Mouse (Mus musculus): ENCODE results near the gene Tmem132e. TPM values are rescaled to one million over a fixed set of nuclear protein-coding genes. Genes with fewer than 3 reads are reported as not detected.

Gene Tmem132e
- polyA plus RNA-seq, 1 experiment from 2014 or later: 0.50 TPM

GRCm38 (mm10) chr11:82453230-82453629 lies 64.5 kb downstream of the Tmem132e start:
- Histone ChIP-seq H3K9me3 (replicated peaks) (no peaks in the 10 kb centered on the region), H3K36me3 (no peaks in the 10 kb centered on the region), H3K27ac (no peak overlapping the region), H3K4me3 (no peak overlapping the region), H3K4me1 (no peaks in the 10 kb centered on the region), H3K27me3 (ENCODE audit: low read depth, poor library complexity, severe bottlenecking) (no peaks in the 10 kb centered on the region)
- 87% methylated on average over 7 of the region's 7 CpGs for WGBS
- DNase-seq (ENCODE audit: low spot score): no peak

- Histone ChIP-seq H3K4me1 (0 out of 2 replicates have a peak, but pooled peaks cover 5% of the 10 kb centered on the region), H3K27ac (no peak overlapping the region), H3K36me3 (no peaks in the 10 kb centered on the region), H3K4me3 (no peak overlapping the region), H3K27me3 (ENCODE audit: low read depth, poor library complexity, severe bottlenecking) (no peaks in the 10 kb centered on the region), H3K9me3 (replicated peaks) (no peaks in the 10 kb centered on the region)
- WGBS: 90% methylated on average over 7 of the region's 7 CpGs
- no peak for DNase-seq (ENCODE audit: low spot score)
Observed at GRCm38 (mm10) chr11:82461326-82461725, 72.6 kb downstream of the Tmem132e start.

GRCm38 (mm10) chr11:82465536-82465935 lies 76.8 kb downstream of the Tmem132e start:
- Histone ChIP-seq H3K27me3 (ENCODE audit: low read depth, poor library complexity, severe bottlenecking) (no peaks in the 10 kb centered on the region), H3K27ac (no peak overlapping the region), H3K9me3 (replicated peaks) (no peaks in the 10 kb centered on the region), H3K4me1 (peaks cover 4% of the 10 kb centered on the region; the same call in 1 of the 2 replicates), H3K4me3 (no peak overlapping the region), H3K36me3 (no peaks in the 10 kb centered on the region)
- WGBS: 92% methylated on average over 9 of the region's 9 CpGs
- no peak for DNase-seq (ENCODE audit: low spot score)

GRCm38 (mm10) chr11:82467218-82467617 lies 78.5 kb downstream of the Tmem132e start:
- Histone ChIP-seq H3K4me1 (peaks cover 9% of the 10 kb centered on the region; the same call in 1 of the 2 replicates), H3K4me3 (no peak overlapping the region), H3K36me3 (no peaks in the 10 kb centered on the region), H3K27me3 (ENCODE audit: low read depth, poor library complexity, severe bottlenecking) (no peaks in the 10 kb centered on the region), H3K27ac (no peak overlapping the region), H3K9me3 (replicated peaks) (no peaks in the 10 kb centered on the region)
- no peak for DNase-seq (ENCODE audit: low spot score)
- WGBS: 91% methylated on average over 7 of the region's 7 CpGs

GRCm38 (mm10) chr11:82471076-82471475 lies 82.4 kb downstream of the Tmem132e start:
- DNase-seq (ENCODE audit: low spot score): no peak
- Histone ChIP-seq H3K27ac (no peak overlapping the region), H3K27me3 (ENCODE audit: low read depth, poor library complexity, severe bottlenecking) (no peaks in the 10 kb centered on the region), H3K9me3 (replicated peaks) (no peaks in the 10 kb centered on the region), H3K36me3 (no peaks in the 10 kb centered on the region), H3K4me3 (no peak overlapping the region), H3K4me1 (peaks cover 17% of the 10 kb centered on the region)
- WGBS: 83% methylated on average over 1 of the region's 1 CpGs

GRCm38 (mm10) chr11:82473137-82473621 lies 84.5 kb downstream of the Tmem132e start:
- H3K4me1 ChIP-seq: peaks cover 17% of the 10 kb centered on the region
- WGBS: 42% methylated on average over 12 of the region's 12 CpGs
- no peaks in the 10 kb centered on the region for H3K36me3 ChIP-seq
- no peak for DNase-seq (ENCODE audit: low spot score)
- H3K27me3 ChIP-seq (ENCODE audit: low read depth, poor library complexity, severe bottlenecking): no peaks in the 10 kb centered on the region
- H3K4me3 ChIP-seq: no peak overlapping the region
- H3K9me3 ChIP-seq (replicated peaks): no peaks in the 10 kb centered on the region
- H3K27ac ChIP-seq: no peak overlapping the region; the same call in 1 of the 2 replicates

- Histone ChIP-seq H3K27me3 (ENCODE audit: low read depth, poor library complexity, severe bottlenecking) (no peaks in the 10 kb centered on the region), H3K4me1 (peaks cover 25% of the 10 kb centered on the region), H3K4me3 (no peak overlapping the region), H3K27ac (no peak overlapping the region), H3K36me3 (no peaks in the 10 kb centered on the region), H3K9me3 (replicated peaks) (no peaks in the 10 kb centered on the region)
- no peak for DNase-seq (ENCODE audit: low spot score)
- 66% methylated on average over 4 of the region's 4 CpGs for WGBS
Observed at GRCm38 (mm10) chr11:82476092-82476491, 87.4 kb downstream of the Tmem132e start.

GRCm38 (mm10) chr11:82477412-82477811 lies 88.7 kb downstream of the Tmem132e start:
- DNase-seq (ENCODE audit: low spot score): no peak
- Histone ChIP-seq H3K4me1 (peaks cover 23% of the 10 kb centered on the region), H3K27me3 (ENCODE audit: low read depth, poor library complexity, severe bottlenecking) (no peaks in the 10 kb centered on the region), H3K36me3 (no peaks in the 10 kb centered on the region), H3K9me3 (replicated peaks) (no peaks in the 10 kb centered on the region), H3K27ac (no peak overlapping the region), H3K4me3 (no peak overlapping the region)
- 94% methylated on average over 3 of the region's 3 CpGs for WGBS

GRCm38 (mm10) chr11:82480941-82481340 lies 92.2 kb downstream of the Tmem132e start:
- Histone ChIP-seq H3K4me1 (peaks cover 15% of the 10 kb centered on the region), H3K36me3 (no peaks in the 10 kb centered on the region), H3K27ac (no peak overlapping the region), H3K4me3 (no peak overlapping the region), H3K27me3 (ENCODE audit: low read depth, poor library complexity, severe bottlenecking) (no peaks in the 10 kb centered on the region), H3K9me3 (replicated peaks) (no peaks in the 10 kb centered on the region)
- WGBS: 87% methylated on average over 3 of the region's 3 CpGs
- DNase-seq (ENCODE audit: low spot score): no peak

- Histone ChIP-seq H3K4me3 (no peak overlapping the region), H3K27me3 (ENCODE audit: low read depth, poor library complexity, severe bottlenecking) (no peaks in the 10 kb centered on the region), H3K4me1 (peaks cover 19% of the 10 kb centered on the region), H3K36me3 (no peaks in the 10 kb centered on the region), H3K27ac (peak overlapping the region; percentile 50), H3K9me3 (replicated peaks) (no peaks in the 10 kb centered on the region)
- WGBS: 35% methylated on average over 8 of the region's 8 CpGs
- DNase-seq (ENCODE audit: low spot score): peak; percentile 53
Observed at GRCm38 (mm10) chr11:82487359-82488086, 98.8 kb downstream of the Tmem132e start.

- H3K27ac ChIP-seq: no peak overlapping the region
- DNase-seq (ENCODE audit: low spot score): no peak
- WGBS: 81% methylated on average over 3 of the region's 3 CpGs
Observed at GRCm38 (mm10) chr11:82490896-82491295, 102.2 kb downstream of the Tmem132e start.

More at GRCm38 (mm10) chr11:82490896-82491295, 102.2 kb downstream of the Tmem132e start:
- Histone ChIP-seq H3K27me3 (ENCODE audit: low read depth, poor library complexity, severe bottlenecking) (no peaks in the 10 kb centered on the region), H3K36me3 (no peaks in the 10 kb centered on the region), H3K4me1 (peaks cover 19% of the 10 kb centered on the region), H3K4me3 (no peak overlapping the region), H3K9me3 (replicated peaks) (no peaks in the 10 kb centered on the region)
